Mouse (Mus musculus) midbrain, embryonic 12.5 days (tissue): Measurements from ENCODE around the gene Arhgef19. TPM values are rescaled to one million over a fixed set of nuclear protein-coding genes. Genes with fewer than 3 reads are reported as not detected.

Experiments
- ATAC-seq: fragments of 200-750 bp; cut with Nextera tagmentation; 2 replicates; pipeline ENCODE4 v1.8.0; 2017; ENCODE audit warnings: low read depth, moderate TSS enrichment, moderate library complexity; ENCODE audit not compliant: low FRiP score
- H3K27ac ChIP-seq: fragments of 300-500 bp; sonication (generic); replicated peaks from 2 replicates; pipeline ENCODE4 v1.5.1; 2016; ENCODE audit warnings: mild to moderate bottlenecking
- H3K27me3 ChIP-seq: fragments of 300-500 bp; sonication (generic); 2 replicates; pipeline ENCODE4 v1.6.1; 2016; ENCODE audit warnings: mild to moderate bottlenecking
- H3K36me3 ChIP-seq: fragments of 300-500 bp; sonication (generic); 2 replicates; pipeline ENCODE4 v1.6.1; 2016
- H3K4me1 ChIP-seq: fragments of 300-500 bp; sonication (generic); 2 replicates; pipeline ENCODE4 v1.6.1; 2016
- H3K4me2 ChIP-seq: fragments of 300-500 bp; sonication (generic); replicated peaks from 2 replicates; pipeline ENCODE4 v1.6.1; 2016; ENCODE audit warnings: mild to moderate bottlenecking, moderate library complexity
- H3K4me3 ChIP-seq: fragments of 300-500 bp; sonication (generic); 2 replicates; pipeline ENCODE4 v1.5.1; 2016; ENCODE audit warnings: mild to moderate bottlenecking
- H3K9ac ChIP-seq: fragments of 300-500 bp; sonication (generic); replicated peaks from 2 replicates; pipeline ENCODE4 v1.6.1; 2016; ENCODE audit warnings: mild to moderate bottlenecking, moderate library complexity
- H3K9me3 ChIP-seq: fragments of 300-500 bp; sonication (generic); 2 replicates; pipeline ENCODE4 v1.6.1; 2016; ENCODE audit warnings: mild to moderate bottlenecking
- WGBS: fragments of 180-500 bp; shearing (Covaris S2); methylation state at CpG from one replicate; pipeline ENCODE4 v1.1.7; 2016; 5-methylcytosine and 5-hydroxymethylcytosine counted together
- polyA plus RNA-seq: library from polyadenylated mRNA; unstranded; fragments of >200 nt; fragmentation: Nextera tagmentation; extraction: Ambion mirVana; gene quantifications from 2 replicates; pipeline ENCODE4 v1.2.1, GENCODE M21; 2016

The Arhgef19 gene
- 2.1 and 2.7 TPM in 2 replicates for polyA plus RNA-seq

- WGBS = 2% methylated on average over 31 of the region's 31 CpGs
- Histone ChIP-seq H3K9me3 (no peaks in the 10 kb centered on the region), H3K27ac (no peak within 1 kb of the TSS), H3K4me3 (peak within 1 kb of the TSS; percentile 36), H3K9ac (peak within 1 kb of the TSS; percentile 43; the same call in 1 of the 2 replicates), H3K27me3 (peaks cover 85% of the 10 kb centered on the region), H3K4me2 (peak within 1 kb of the TSS; percentile 61), H3K4me1 (peaks cover 35% of the 10 kb centered on the region), H3K36me3 (no peaks in the 10 kb centered on the region)
- peak; percentile 90 for ATAC-seq
Measured at GRCm38 (mm10) chr4:141239388-141240125, at the start of gene Arhgef19. Arhgef19 (plus strand) TSS chr4:141239499.

GRCm38 (mm10) chr4:141191294-141191693, 48.0 kb upstream of the Arhgef19 start:
- no peak for ATAC-seq
- Histone ChIP-seq H3K9ac (no peak overlapping the region), H3K9me3 (no peaks in the 10 kb centered on the region), H3K36me3 (peaks cover 45% of the 10 kb centered on the region), H3K4me1 (0 out of 2 replicates have a peak, but pooled peaks cover 6% of the 10 kb centered on the region), H3K4me3 (no peak overlapping the region), H3K27me3 (no peaks in the 10 kb centered on the region), H3K4me2 (no peak overlapping the region), H3K27ac (no peak overlapping the region; the same call in 1 of the 2 replicates)
- WGBS = 94% methylated on average over 7 of the region's 7 CpGs

GRCm38 (mm10) chr4:141194553-141194952, 44.7 kb upstream of the Arhgef19 start:
- no peaks in the 10 kb centered on the region for H3K4me1 ChIP-seq
- no peak overlapping the region for H3K9ac ChIP-seq
- peaks cover 72% of the 10 kb centered on the region for H3K36me3 ChIP-seq
- H3K4me2 ChIP-seq = no peak overlapping the region
- H3K27me3 ChIP-seq = no peaks in the 10 kb centered on the region
- ATAC-seq = no peak
- no peak overlapping the region for H3K27ac ChIP-seq
- H3K4me3 ChIP-seq = no peak overlapping the region
- no peaks in the 10 kb centered on the region for H3K9me3 ChIP-seq
- WGBS = 96% methylated on average over 6 of the region's 6 CpGs

- H3K4me2 ChIP-seq = no peak overlapping the region
- peaks cover 81% of the 10 kb centered on the region for H3K36me3 ChIP-seq
- 95% methylated on average over 13 of the region's 13 CpGs for WGBS
- H3K9me3 ChIP-seq = no peaks in the 10 kb centered on the region
- H3K4me1 ChIP-seq = no peaks in the 10 kb centered on the region
- H3K4me3 ChIP-seq = no peak overlapping the region
- no peaks in the 10 kb centered on the region for H3K27me3 ChIP-seq
- H3K27ac ChIP-seq = no peak overlapping the region
- H3K9ac ChIP-seq = no peak overlapping the region
- no peak for ATAC-seq
Measured at GRCm38 (mm10) chr4:141196981-141197685, 42.2 kb upstream of the Arhgef19 start.

GRCm38 (mm10) chr4:141197686-141198035, 41.6 kb upstream of the Arhgef19 start:
- H3K27me3 ChIP-seq = no peaks in the 10 kb centered on the region
- no peak overlapping the region for H3K4me2 ChIP-seq
- H3K4me1 ChIP-seq = no peaks in the 10 kb centered on the region
- H3K4me3 ChIP-seq = no peak overlapping the region
- H3K9me3 ChIP-seq = no peaks in the 10 kb centered on the region
- H3K36me3 ChIP-seq = peaks cover 82% of the 10 kb centered on the region
- no peak overlapping the region for H3K27ac ChIP-seq
- WGBS = 96% methylated on average over 8 of the region's 13 CpGs
- no peak for ATAC-seq
- H3K9ac ChIP-seq = no peak overlapping the region

- 90% methylated on average over 11 of the region's 11 CpGs for WGBS
- no peak for ATAC-seq
- Histone ChIP-seq H3K4me3 (no peak overlapping the region), H3K9me3 (no peaks in the 10 kb centered on the region), H3K27me3 (no peaks in the 10 kb centered on the region), H3K4me1 (no peaks in the 10 kb centered on the region), H3K9ac (no peak overlapping the region), H3K27ac (no peak overlapping the region), H3K36me3 (peaks cover 80% of the 10 kb centered on the region), H3K4me2 (no peak overlapping the region)
Measured at GRCm38 (mm10) chr4:141200906-141201305, 38.4 kb upstream of the Arhgef19 start.

- Histone ChIP-seq H3K27me3 (no peaks in the 10 kb centered on the region), H3K27ac (no peak overlapping the region), H3K36me3 (peaks cover 68% of the 10 kb centered on the region), H3K4me3 (no peak overlapping the region), H3K4me2 (no peak overlapping the region), H3K4me1 (no peaks in the 10 kb centered on the region), H3K9ac (no peak overlapping the region), H3K9me3 (no peaks in the 10 kb centered on the region)
- ATAC-seq = no peak
- WGBS = 94% methylated on average over 6 of the region's 6 CpGs
Measured at GRCm38 (mm10) chr4:141202192-141202591, 37.1 kb upstream of the Arhgef19 start.

GRCm38 (mm10) chr4:141204580-141205061, 34.7 kb upstream of the Arhgef19 start:
- Histone ChIP-seq H3K4me2 (no peak overlapping the region), H3K4me3 (no peak overlapping the region), H3K4me1 (no peaks in the 10 kb centered on the region), H3K36me3 (peaks cover 44% of the 10 kb centered on the region), H3K27ac (no peak overlapping the region), H3K9me3 (no peaks in the 10 kb centered on the region), H3K9ac (no peak overlapping the region), H3K27me3 (no peaks in the 10 kb centered on the region)
- no peak for ATAC-seq
- WGBS = 82% methylated on average over 4 of the region's 4 CpGs

GRCm38 (mm10) chr4:141207081-141207480, 32.2 kb upstream of the Arhgef19 start:
- H3K4me1 ChIP-seq = peaks cover 4% of the 10 kb centered on the region; the same call in 1 of the 2 replicates
- H3K9me3 ChIP-seq = no peaks in the 10 kb centered on the region
- 96% methylated on average over 5 of the region's 5 CpGs for WGBS
- no peaks in the 10 kb centered on the region for H3K27me3 ChIP-seq
- no peak overlapping the region for H3K9ac ChIP-seq
- peaks cover 20% of the 10 kb centered on the region; the same call in 1 of the 2 replicates for H3K36me3 ChIP-seq
- H3K4me3 ChIP-seq = no peak overlapping the region
- no peak overlapping the region for H3K27ac ChIP-seq
- ATAC-seq = no peak
- no peak overlapping the region for H3K4me2 ChIP-seq

- no peaks in the 10 kb centered on the region for H3K36me3 ChIP-seq
- H3K4me3 ChIP-seq = peak overlapping the region; percentile 29
- peaks cover 19% of the 10 kb centered on the region for H3K4me1 ChIP-seq
- no peak overlapping the region for H3K9ac ChIP-seq
- H3K9me3 ChIP-seq = no peaks in the 10 kb centered on the region
- H3K27me3 ChIP-seq = no peaks in the 10 kb centered on the region
- 76% methylated on average over 14 of the region's 14 CpGs for WGBS
- peak overlapping the region; percentile 44 for H3K4me2 ChIP-seq
- H3K27ac ChIP-seq = peak overlapping the region; percentile 20; the same call in 1 of the 2 replicates
- ATAC-seq = no peak
Measured at GRCm38 (mm10) chr4:141210524-141211219, 28.6 kb upstream of the Arhgef19 start.

GRCm38 (mm10) chr4:141211646-141212045, 27.7 kb upstream of the Arhgef19 start:
- Histone ChIP-seq H3K9ac (no peak overlapping the region), H3K4me1 (peaks cover 19% of the 10 kb centered on the region), H3K9me3 (no peaks in the 10 kb centered on the region), H3K4me2 (no peak overlapping the region), H3K4me3 (no peak overlapping the region), H3K27ac (no peak overlapping the region), H3K27me3 (no peaks in the 10 kb centered on the region), H3K36me3 (no peaks in the 10 kb centered on the region)
- ATAC-seq = no peak
- WGBS = 94% methylated on average over 4 of the region's 4 CpGs

- no peaks in the 10 kb centered on the region for H3K9me3 ChIP-seq
- no peak overlapping the region for H3K4me2 ChIP-seq
- H3K27ac ChIP-seq = no peak overlapping the region
- WGBS = 79% methylated on average over 9 of the region's 9 CpGs
- H3K9ac ChIP-seq = no peak overlapping the region
- no peak for ATAC-seq
- no peaks in the 10 kb centered on the region for H3K36me3 ChIP-seq
- no peaks in the 10 kb centered on the region for H3K27me3 ChIP-seq
- H3K4me3 ChIP-seq = no peak overlapping the region
- peaks cover 19% of the 10 kb centered on the region for H3K4me1 ChIP-seq
Measured at GRCm38 (mm10) chr4:141212892-141213291, 26.4 kb upstream of the Arhgef19 start.
